Mouse (Mus musculus) midbrain, embryonic 14.5 days (tissue): Measurements from ENCODE around the gene Nol4l. TPM values are rescaled to one million over a fixed set of nuclear protein-coding genes. Genes with fewer than 3 reads are reported as not detected.

Source experiments
- ATAC-seq: fragments of 200-750 bp; cut with Nextera tagmentation; 2 replicates; pipeline ENCODE4 v1.8.0; 2017; ENCODE audit warnings: moderate number of reproducible peaks, moderate library complexity; ENCODE audit not compliant: low FRiP score, low TSS enrichment
- DNase-seq: peaks from one replicate; pipeline ENCODE4 v3.0.0-alpha.2; 2015
- H3K27ac ChIP-seq: fragments of 300-500 bp; sonication (generic); replicated peaks from 2 replicates; pipeline ENCODE4 v1.5.1; 2014; ENCODE audit warnings: mild to moderate bottlenecking, low read depth, low read length, moderate library complexity
- H3K27me3 ChIP-seq: fragments of 300-500 bp; sonication (generic); 2 replicates; pipeline ENCODE4 v1.6.1; 2014; ENCODE audit warnings: low read length, control low read depth, mixed read lengths; ENCODE audit not compliant: control insufficient read depth, insufficient read depth
- H3K36me3 ChIP-seq: fragments of 300-500 bp; sonication (generic); 2 replicates; pipeline ENCODE4 v1.6.1; 2014; ENCODE audit warnings: low read length, control low read depth; ENCODE audit not compliant: control insufficient read depth, insufficient read depth
- H3K4me1 ChIP-seq: fragments of 300-500 bp; sonication (generic); 2 replicates; pipeline ENCODE4 v1.6.1; 2014; ENCODE audit warnings: mild to moderate bottlenecking, antibody characterized with exemption, low read length, control low read depth; ENCODE audit not compliant: control insufficient read depth, insufficient read depth
- H3K4me2 ChIP-seq: fragments of 300-500 bp; sonication (generic); 2 replicates; pipeline ENCODE4 v1.6.1; 2014; ENCODE audit warnings: mild to moderate bottlenecking, low read length, moderate library complexity
- H3K4me3 ChIP-seq: fragments of 300-500 bp; sonication (generic); replicated peaks from 2 replicates; pipeline ENCODE4 v1.5.1; 2014; ENCODE audit warnings: low read depth, low read length
- H3K9ac ChIP-seq: fragments of 300-500 bp; sonication (generic); replicated peaks from 2 replicates; pipeline ENCODE4 v1.6.1; 2014; ENCODE audit warnings: mild to moderate bottlenecking, low read length, moderate library complexity
- H3K9me3 ChIP-seq: fragments of 300-500 bp; sonication (generic); 2 replicates; pipeline ENCODE4 v1.6.1; 2016; ENCODE audit warnings: low read length, control low read depth, mixed read lengths; ENCODE audit not compliant: control insufficient read depth
- WGBS: fragments of 180-500 bp; shearing (Covaris S2); extraction: QIAGEN DNeasy Blood & Tissue Kit; methylation state at CpG from one replicate; pipeline ENCODE4 v1.1.7; 2014; 5-methylcytosine and 5-hydroxymethylcytosine counted together
- polyA plus RNA-seq: library from polyadenylated mRNA; unstranded; fragments of >200 nt; fragmentation: Nextera tagmentation; extraction: Ambion mirVana; gene quantifications from 2 replicates; pipeline ENCODE4 v1.2.1, GENCODE M21; 2014

Gene Nol4l
- polyA plus RNA-seq, 1 experiment from 2014 or later = 51.7 TPM

DNA sequence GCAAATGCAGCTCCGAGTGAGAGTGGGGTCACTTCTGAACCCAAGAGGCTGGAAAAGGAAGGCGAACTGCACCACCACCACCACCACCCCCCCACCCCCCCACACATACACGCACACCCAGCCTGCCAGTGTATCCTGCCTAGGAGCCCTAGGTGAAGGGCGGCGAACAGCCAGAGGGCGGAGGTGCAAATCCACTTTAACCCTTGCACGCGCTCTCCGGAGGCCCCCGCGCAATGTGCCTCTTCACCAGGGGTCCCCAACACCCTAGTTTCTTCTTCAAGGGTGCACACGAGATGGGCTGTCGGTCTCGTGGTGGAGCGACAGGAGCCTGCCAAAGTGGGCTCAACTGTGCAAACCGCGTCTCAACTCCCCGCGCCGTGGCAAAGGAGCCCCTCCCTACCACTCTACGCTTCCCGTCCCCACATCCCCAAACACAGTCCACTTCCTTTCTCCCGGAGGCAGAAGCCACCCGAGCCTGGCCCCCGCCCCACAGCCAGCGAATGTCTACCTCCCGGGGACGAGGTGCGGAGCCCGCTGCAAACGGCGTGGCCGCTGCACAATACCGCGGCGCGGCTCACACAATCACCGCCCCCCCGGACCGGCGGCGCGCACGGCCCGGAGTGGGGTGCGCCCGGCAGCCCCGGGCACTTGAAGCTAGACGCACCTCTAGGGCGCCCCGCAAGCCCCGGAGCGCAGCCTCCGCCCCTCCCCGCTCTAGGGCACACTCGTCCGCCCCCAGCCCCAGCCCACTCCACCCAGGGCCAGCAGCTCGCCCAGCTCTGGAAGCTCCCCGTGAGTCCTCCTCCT is 86.1 kb downstream of the Nol4l start:
- Histone ChIP-seq H3K27ac (peak overlapping the region; percentile 95), H3K9ac (peak overlapping the region; percentile 95), H3K4me2 (peak overlapping the region; percentile 87), H3K9me3 (no peaks in the 10 kb centered on the region), H3K4me1 (peaks cover 28% of the 10 kb centered on the region), H3K36me3 (no peaks in the 10 kb centered on the region), H3K27me3 (no peaks in the 10 kb centered on the region), H3K4me3 (peak overlapping the region; percentile 93)
- ATAC-seq (peak; percentile 66), DNase-seq (peak; percentile 68)
- WGBS = under 1% methylated on average over 58 of the region's 59 CpGs

GRCm38 (mm10) chr2:153442720-153443119 is 87.1 kb downstream of the Nol4l start:
- peak overlapping the region; percentile 95 for H3K9ac ChIP-seq
- H3K9me3 ChIP-seq = no peaks in the 10 kb centered on the region
- peak overlapping the region; percentile 95 for H3K27ac ChIP-seq
- WGBS = 2% methylated on average over 5 of the region's 5 CpGs
- peaks cover 35% of the 10 kb centered on the region for H3K4me1 ChIP-seq
- DNase-seq (no peak), ATAC-seq (no peak)
- no peaks in the 10 kb centered on the region for H3K27me3 ChIP-seq
- H3K4me3 ChIP-seq = peak overlapping the region; percentile 93
- peak overlapping the region; percentile 87 for H3K4me2 ChIP-seq
- no peaks in the 10 kb centered on the region for H3K36me3 ChIP-seq

GRCm38 (mm10) chr2:153441228-153441627 is 88.5 kb downstream of the Nol4l start:
- Histone ChIP-seq H3K27ac (peak overlapping the region; percentile 55; the same call in 1 of the 2 replicates), H3K36me3 (peaks cover 2% of the 10 kb centered on the region), H3K9me3 (no peaks in the 10 kb centered on the region), H3K27me3 (no peaks in the 10 kb centered on the region), H3K4me1 (peaks cover 50% of the 10 kb centered on the region), H3K4me2 (peak overlapping the region; percentile 87), H3K9ac (peak overlapping the region; percentile 34; the same call in 1 of the 2 replicates), H3K4me3 (0 out of 2 replicates have a peak overlapping the region, but pooled peaks have one; percentile 7)
- DNase-seq (no peak), ATAC-seq (no peak)
- 38% methylated on average over 3 of the region's 3 CpGs for WGBS

DNA sequence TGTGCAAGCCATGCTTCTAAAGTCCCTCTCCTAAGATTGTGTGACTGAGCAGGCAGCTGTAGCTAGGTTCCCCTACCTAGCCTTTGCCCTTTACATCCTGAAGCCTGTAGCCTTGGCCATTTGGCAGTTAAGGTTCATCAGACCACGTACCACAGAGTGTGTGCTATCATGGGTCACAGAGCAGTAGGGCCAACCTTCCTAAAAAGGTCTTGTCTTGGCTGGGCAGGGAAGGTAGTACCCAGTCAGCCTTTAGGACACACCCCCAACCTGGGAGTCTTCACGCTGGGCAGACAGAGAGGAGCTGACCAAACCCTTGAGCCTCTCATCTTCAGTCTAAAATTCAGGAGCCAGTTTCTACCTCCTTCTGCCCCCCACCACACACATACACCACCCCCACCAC is 89.0 kb downstream of the Nol4l start:
- H3K4me2 ChIP-seq = peak overlapping the region; percentile 87
- no peaks in the 10 kb centered on the region for H3K9me3 ChIP-seq
- peak overlapping the region; percentile 55; the same call in 1 of the 2 replicates for H3K27ac ChIP-seq
- peak overlapping the region; percentile 34; the same call in 1 of the 2 replicates for H3K9ac ChIP-seq
- no peak overlapping the region for H3K4me3 ChIP-seq
- no peak for DNase-seq
- 59% methylated on average over 2 of the region's 2 CpGs for WGBS
- no peak for ATAC-seq
- H3K27me3 ChIP-seq = no peaks in the 10 kb centered on the region
- peaks cover 6% of the 10 kb centered on the region for H3K36me3 ChIP-seq
- H3K4me1 ChIP-seq = peaks cover 55% of the 10 kb centered on the region

GRCm38 (mm10) chr2:153437306-153437659 is 92.5 kb downstream of the Nol4l start:
- H3K4me3 ChIP-seq = no peak overlapping the region
- no peak overlapping the region for H3K9ac ChIP-seq
- peaks cover 38% of the 10 kb centered on the region for H3K36me3 ChIP-seq
- H3K4me2 ChIP-seq = no peak overlapping the region
- H3K4me1 ChIP-seq = peaks cover 59% of the 10 kb centered on the region
- WGBS = 33% methylated on average over 2 of the region's 2 CpGs
- no peak for DNase-seq
- peak overlapping the region; percentile 53 for H3K27ac ChIP-seq
- no peaks in the 10 kb centered on the region for H3K9me3 ChIP-seq
- no peaks in the 10 kb centered on the region for H3K27me3 ChIP-seq
- ATAC-seq = no peak

DNA sequence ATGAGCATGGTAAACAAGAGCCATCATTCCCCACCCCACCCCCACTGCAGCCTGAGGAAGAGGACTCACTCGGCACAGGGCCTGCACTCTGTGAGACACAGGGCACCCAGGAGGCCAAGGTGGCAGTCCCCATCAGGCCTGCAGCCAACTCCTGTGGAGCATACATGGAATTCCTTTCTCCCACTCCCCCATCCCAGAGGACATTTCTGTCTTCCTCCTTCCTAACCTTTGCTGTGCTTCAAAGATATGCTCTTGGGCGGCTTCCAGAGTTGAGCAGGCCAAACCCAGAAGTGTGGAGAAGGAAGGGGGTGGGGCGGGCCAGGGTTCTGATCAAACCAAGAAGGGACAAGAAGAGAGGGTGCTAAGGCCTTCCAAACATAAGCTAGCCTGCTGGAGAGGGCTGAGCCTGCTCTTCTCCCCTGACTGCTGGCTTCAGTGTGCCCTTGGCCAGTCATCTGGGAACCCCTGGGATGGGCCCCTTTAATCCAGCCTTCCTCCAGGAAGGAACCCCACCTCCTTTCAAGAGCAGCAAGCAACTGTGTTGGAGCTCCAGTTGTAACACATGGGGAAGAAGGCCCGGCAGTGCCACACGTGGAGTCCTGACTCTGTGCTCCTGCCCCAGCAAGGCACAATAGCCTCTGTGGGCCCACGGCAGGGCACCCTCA is 93.0 kb downstream of the Nol4l start:
- DNase-seq = no peak
- no peaks in the 10 kb centered on the region for H3K27me3 ChIP-seq
- no peak for ATAC-seq
- no peak overlapping the region for H3K4me2 ChIP-seq
- no peak overlapping the region for H3K4me3 ChIP-seq
- H3K9ac ChIP-seq = no peak overlapping the region
- peaks cover 43% of the 10 kb centered on the region for H3K36me3 ChIP-seq
- WGBS = 37% methylated on average over 6 of the region's 6 CpGs
- H3K9me3 ChIP-seq = no peaks in the 10 kb centered on the region
- H3K4me1 ChIP-seq = peaks cover 54% of the 10 kb centered on the region
- H3K27ac ChIP-seq = peak overlapping the region; percentile 53

DNA sequence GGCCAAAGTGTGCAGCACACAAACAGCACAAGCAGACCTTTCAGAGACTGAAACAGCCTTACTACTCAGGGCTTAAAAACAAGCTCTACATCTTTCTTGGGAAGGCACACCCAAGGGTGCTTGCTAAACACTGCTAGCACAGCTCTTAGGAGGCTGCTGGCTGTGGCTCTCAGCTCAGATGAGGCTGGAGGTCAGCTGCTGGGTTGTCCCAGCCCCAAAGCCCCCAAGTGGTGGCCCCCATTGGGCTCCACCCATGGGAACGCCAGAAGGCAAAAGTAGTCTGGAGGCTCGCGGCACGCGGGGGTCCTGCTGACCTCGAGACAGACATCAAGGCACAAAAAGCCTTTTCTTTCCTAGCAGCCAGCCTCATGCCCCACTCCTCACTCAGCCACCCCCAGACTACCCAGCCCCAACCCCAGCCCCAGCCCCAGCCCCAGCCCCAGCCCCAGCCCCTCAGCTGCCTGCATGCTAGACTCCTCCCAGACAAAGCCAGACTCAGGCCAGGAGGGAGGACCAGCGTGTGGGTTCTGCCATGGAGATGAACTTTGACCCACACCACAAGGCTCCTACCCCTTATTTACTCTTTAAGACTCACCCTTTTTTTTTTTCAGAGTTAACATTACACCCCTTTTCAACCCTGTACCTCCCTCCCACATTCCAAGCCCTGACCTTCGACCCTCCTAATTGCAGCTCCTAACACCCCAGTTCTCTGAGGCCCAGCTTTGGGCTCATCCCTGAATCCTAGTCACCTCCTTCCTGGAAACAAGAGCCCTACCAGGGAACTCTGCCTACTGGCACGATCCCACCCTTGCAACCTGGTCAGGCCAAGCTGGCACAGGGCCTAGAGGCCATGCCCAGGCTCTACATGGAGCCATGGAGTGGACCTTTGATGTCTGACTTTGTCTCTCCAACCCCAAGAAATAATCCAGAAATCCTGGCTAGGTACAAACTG is 94.6 kb downstream of the Nol4l start:
- no peak for DNase-seq
- ATAC-seq = no peak
- Histone ChIP-seq H3K4me1 (peaks cover 38% of the 10 kb centered on the region), H3K27me3 (no peaks in the 10 kb centered on the region), H3K4me2 (no peak overlapping the region), H3K9ac (no peak overlapping the region), H3K27ac (peak overlapping the region; percentile 13; the same call in 1 of the 2 replicates), H3K4me3 (no peak overlapping the region), H3K36me3 (peaks cover 58% of the 10 kb centered on the region), H3K9me3 (no peaks in the 10 kb centered on the region)
- WGBS = 13% methylated on average over 9 of the region's 9 CpGs

GRCm38 (mm10) chr2:153433859-153434258 is 95.9 kb downstream of the Nol4l start:
- Histone ChIP-seq H3K36me3 (peaks cover 71% of the 10 kb centered on the region), H3K9ac (no peak overlapping the region), H3K9me3 (no peaks in the 10 kb centered on the region), H3K4me3 (no peak overlapping the region), H3K4me1 (peaks cover 38% of the 10 kb centered on the region), H3K4me2 (no peak overlapping the region), H3K27me3 (no peaks in the 10 kb centered on the region), H3K27ac (no peak overlapping the region)
- ATAC-seq (no peak), DNase-seq (no peak)
- 64% methylated on average over 3 of the region's 3 CpGs for WGBS
